Mouse (Mus musculus): ENCODE results near the gene Pabpc1l.

DNA sequence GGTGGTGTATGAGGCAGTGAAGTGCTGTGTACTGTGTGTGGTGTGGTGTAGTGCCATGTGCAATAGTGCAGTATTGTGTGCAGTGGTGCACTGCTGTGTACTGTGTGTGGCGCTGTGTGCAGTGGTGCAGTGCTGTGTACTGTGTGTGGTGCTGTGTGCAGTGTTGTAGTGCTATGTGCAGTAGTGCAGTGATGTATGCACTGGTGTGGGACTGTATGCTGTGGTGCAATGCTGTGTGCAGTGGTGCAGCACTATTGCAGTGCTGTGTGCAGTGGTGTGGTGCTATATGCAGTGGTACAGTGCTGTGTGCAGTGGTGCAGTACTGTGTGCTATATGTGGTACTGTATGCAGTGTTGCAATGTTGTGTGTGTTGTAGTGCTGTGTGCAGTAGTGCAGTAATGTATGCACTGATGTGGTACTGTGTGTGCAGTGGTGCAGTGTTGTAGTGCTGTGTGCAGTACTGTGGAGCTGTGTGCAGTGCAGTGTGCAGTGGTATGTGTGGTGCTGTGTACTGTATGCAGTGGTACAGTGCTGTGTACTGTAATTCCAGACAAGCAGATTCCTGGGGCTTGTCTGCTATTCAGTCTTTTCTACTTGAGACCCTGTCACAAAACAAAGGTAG, 13.3 kb downstream of the Pabpc1l start:
- no peak for TF ChIP-seq POLR2A (IDR thresholded peaks at IDR 0.05; ENCODE audit: low read depth, low read length)
- TF ChIP-seq CTCF (conservative IDR thresholded peaks at IDR 0.05 in 1 of 2, IDR thresholded peaks at IDR 0.05 in 1 of 2; ENCODE audit: low read depth in 2 of 2, low read length in 2 of 2) = no peak
- no peak for TF ChIP-seq USF1 (IDR thresholded peaks at IDR 0.05; ENCODE audit: low read depth, low read length)
- no peak for TF ChIP-seq TBP (conservative IDR thresholded peaks at IDR 0.05; ENCODE audit: low read depth, low read length)
- no peak for TF ChIP-seq KAT2A (IDR thresholded peaks at IDR 0.05; ENCODE audit: insufficient replicate concordance, low read length)
- no peak for TF ChIP-seq CHD1 (IDR thresholded peaks at IDR 0.05; ENCODE audit: low read depth, low read length)
- TF ChIP-seq MEF2A (IDR thresholded peaks at IDR 0.05; ENCODE audit: borderline replicate concordance, low read depth, low read length) = no peak
- no peak for TF ChIP-seq MAZ (IDR thresholded peaks at IDR 0.05; ENCODE audit: low read depth, low read length)
- TF ChIP-seq EP300 (IDR thresholded peaks at IDR 0.05; ENCODE audit: low read length) = no peak
- no peak for TF ChIP-seq E2F4 (IDR thresholded peaks at IDR 0.05; ENCODE audit: insufficient replicate concordance, low read depth, low read length)
- no peak for TF ChIP-seq ELF1 (IDR thresholded peaks at IDR 0.05; ENCODE audit: low read depth, low read length)
- TF ChIP-seq MAX (IDR thresholded peaks at IDR 0.05; ENCODE audit: low read length) = no peak

Data from CH12.LX (cell line).